ENCODE assay signal across 18 mouse cellular contexts in the genomic region with DNA sequence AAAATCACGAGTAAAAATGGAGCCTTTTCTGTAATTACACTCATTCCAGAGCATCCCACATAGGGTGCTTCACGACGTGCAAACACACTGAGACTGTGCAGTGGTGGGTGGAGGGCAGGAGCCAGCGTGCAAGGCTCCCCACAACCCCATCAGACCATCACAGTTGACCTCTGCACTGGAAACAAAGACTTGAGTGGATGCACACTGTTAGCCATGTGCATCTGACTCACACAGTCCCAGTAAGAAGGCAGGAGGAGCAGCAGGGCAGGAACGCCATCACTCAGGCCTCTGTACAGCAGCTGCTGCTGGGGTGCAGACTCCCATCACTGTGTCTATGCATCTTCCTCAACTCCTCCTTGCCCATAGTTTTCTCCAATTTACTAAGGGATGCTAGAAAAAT.
DNase-seq lines count a peak whose midpoint lies in the region; ATAC-seq lines count a peak whose summit lies in the region.
"Had no signal": no experiment of that assay in that cellular context is flagged by ENCODE, and none has a peak within 500 bp of the region (broad histone marks: within the 10 kb centered on the region; RNA-seq: fewer than 3 reads in every experiment).

No protein-coding gene starts in this region.

- WGBS in embryonic facial prominence, embryonic 10.5 days, result 74% methylated on average over 5 of the region's 5 CpGs

- H3K27me3 ChIP-seq in megakaryocyte, embryonic 14.5 days (replicated peaks), result no peaks in the 10 kb centered on the region
- no peaks in the 10 kb centered on the region for H3K27me3 ChIP-seq in embryonic facial prominence, embryonic 10.5 days (replicated peaks; ENCODE audit: low read depth, poor library complexity, severe bottlenecking)

- H3K36me3 ChIP-seq in megakaryocyte, embryonic 14.5 days (replicated peaks; ENCODE audit: low read length), result no peaks in the 10 kb centered on the region
- no peaks in the 10 kb centered on the region for H3K36me3 ChIP-seq in embryonic facial prominence, embryonic 10.5 days (replicated peaks)

- DNase-seq in frontal cortex, adult 2 months (ENCODE audit: extremely low spot score in 1 of 2, low spot score in 1 of 2), result no peak
- peak; percentile 32 for DNase-seq in Muller cell, postnatal 12 days (ENCODE audit: inconsistent ontology term)
- no peak for DNase-seq in embryonic facial prominence, embryonic 10.5 days (ENCODE audit: low spot score)
- DNase-seq: B cell, adult 2 months; cerebellum, adult 9-10 months; gastrocnemius, adult 2 months; heart, postnatal 10 days; kidney, adult 18-20 months; kidney, postnatal 4 days; layer of hippocampus, adult 9-11 months; lung, adult 18-20 months; lung, postnatal 14 days; right cerebral cortex, adult 18-20 months had no signal

- 0 out of 2 replicates have a peak overlapping the region, but pooled peaks have one; percentile 14 for H3K27ac ChIP-seq in embryonic facial prominence, embryonic 10.5 days (replicated peaks)
- H3K27ac ChIP-seq: gastrocnemius, adult 2 months; stomach, postnatal 0 days had no signal

- peak; percentile 57 for ATAC-seq in frontal cortex, adult (ENCODE audit: low TSS enrichment)
- no peak for ATAC-seq in megakaryocyte, adult 5-6 weeks (ENCODE audit: poor library complexity, severe bottlenecking)
- ATAC-seq in megakaryocyte progenitor cell, adult 5-6 weeks (replicated peaks; ENCODE audit: poor library complexity), result no peak

- H3K9me3 ChIP-seq in megakaryocyte, embryonic 14.5 days, result no peaks in the 10 kb centered on the region
- H3K9me3 ChIP-seq in embryonic facial prominence, embryonic 10.5 days, result no peaks in the 10 kb centered on the region

- peaks cover 16% of the 10 kb centered on the region; the same call in 1 of the 2 replicates for H3K4me1 ChIP-seq in megakaryocyte, embryonic 14.5 days
- peaks cover 3% of the 10 kb centered on the region; the same call in 1 of the 2 replicates for H3K4me1 ChIP-seq in embryonic facial prominence, embryonic 10.5 days

- peak overlapping the region; percentile 57 for H3K4me3 ChIP-seq in megakaryocyte, embryonic 14.5 days (replicated peaks)
- H3K4me3 ChIP-seq in embryonic facial prominence, embryonic 10.5 days, result no peak overlapping the region
- H3K4me3 ChIP-seq: gastrocnemius, adult 2 months had no signal
